Mouse (Mus musculus): Measurements from ENCODE around the gene Coa7.

Gene Coa7

DNA sequence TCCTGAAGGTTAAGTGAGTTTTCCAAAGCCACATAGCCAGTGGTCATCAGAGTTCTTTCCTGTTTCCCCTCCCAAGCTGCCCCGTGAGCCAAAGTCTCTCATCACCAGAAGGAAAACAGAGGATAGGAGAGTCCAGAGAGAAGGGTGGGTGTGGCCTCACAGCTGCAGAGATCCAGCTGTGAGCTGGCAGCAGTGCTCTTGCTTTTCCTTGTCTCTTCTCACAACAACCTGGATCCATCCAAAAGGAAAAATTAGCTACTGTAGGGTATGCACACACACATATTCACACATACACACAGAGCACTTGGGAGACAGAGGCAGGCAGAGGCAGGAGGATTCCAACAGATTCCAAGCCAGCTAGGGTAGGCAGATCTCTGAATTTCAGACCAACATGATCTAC lies 58.1 kb downstream of the Coa7 start:
- DNase-seq (ENCODE audit: low spot score in 2 of 2), result no peak

DNA sequence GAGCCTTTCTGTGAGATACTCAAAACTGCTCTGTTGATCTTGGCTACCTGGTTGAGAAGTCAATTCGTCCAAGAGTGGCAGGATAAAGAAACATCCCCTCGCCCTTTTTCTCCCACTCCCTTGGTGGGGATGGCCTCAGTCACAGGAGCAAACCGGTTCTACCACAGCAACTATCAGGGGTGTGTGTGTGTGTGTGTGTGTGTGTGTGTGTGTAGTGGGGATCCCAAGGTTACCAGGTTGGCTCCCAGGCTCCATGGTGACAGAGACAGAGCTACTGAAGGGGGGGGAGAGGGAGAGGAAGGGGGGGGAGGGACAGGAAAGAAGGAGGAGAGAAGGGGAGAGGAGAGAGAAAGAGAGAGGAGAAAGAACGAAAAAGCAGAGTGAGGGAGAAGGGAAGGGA lies 59.2 kb downstream of the Coa7 start:
- DNase-seq (ENCODE audit: low spot score in 2 of 2), result no peak

DNA sequence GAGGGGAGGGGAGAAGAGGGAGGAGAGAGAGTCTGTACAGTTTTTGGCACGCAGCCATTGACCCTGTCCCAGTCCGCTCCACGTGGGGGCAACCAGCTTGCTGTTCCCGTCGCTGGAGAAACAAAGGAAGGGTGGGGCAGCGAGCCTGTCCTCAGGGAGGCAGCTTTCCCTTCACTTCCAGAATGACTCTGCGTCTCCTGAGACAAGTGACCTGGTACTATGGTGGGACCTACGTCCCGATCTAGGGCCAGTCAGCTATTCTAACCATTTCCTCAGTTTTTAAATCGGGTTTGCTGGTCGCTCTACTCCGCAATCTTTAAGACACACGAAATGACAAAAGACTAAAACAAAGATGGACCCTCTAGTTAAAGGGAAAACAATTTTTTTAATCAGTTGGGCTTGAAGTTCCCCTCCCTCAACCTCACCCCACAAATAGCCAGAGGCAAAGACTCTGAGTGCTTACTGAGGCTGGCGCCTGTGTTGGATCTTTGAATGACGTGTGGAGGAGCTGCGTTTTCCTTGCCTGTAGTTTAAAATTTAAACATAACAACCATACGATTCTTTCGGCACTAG lies 59.8 kb downstream of the Coa7 start:
- peak; percentile 6 to 35 for DNase-seq (ENCODE audit: low spot score in 2 of 2)

DNA sequence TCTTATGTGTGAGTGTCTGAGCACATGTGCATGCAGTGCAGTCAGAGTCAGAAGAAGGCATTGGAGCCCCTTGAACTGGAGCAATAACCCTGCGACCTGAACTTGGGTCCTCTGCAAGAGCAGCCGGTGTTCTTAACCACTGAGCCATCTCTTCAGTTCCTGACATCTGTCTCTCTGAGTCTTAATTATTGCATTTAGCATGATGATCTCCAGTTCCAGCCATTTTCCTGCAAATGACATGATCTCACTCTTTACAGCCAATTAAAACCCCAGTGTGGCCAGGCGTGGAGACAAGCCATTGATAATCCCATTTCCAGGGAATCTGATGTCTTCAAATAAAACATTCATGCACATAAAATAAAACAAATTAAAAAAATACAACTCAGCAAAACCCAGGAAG lies 60.8 kb downstream of the Coa7 start:
- DNase-seq (ENCODE audit: low spot score in 2 of 2), result no peak

DNA sequence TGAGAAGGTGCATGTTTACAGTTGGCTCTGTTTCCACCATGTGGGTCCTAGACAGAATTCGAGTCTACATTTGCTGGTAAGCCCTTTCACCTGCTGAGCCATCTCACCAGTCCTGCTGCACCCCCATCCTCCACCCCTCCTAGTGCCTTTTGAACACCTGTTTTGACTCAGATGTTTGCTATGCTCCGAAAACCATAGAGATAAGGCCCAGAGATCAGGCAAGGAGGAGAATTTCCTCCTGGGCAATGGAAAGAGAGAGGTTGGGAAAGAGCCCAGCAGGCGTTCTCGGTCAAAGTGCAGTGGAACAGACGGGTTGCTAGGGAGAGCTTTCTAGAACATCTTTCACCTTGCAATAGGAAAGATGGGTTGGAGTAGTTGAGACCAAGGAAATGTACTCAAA lies 63.2 kb downstream of the Coa7 start:
- no peak for DNase-seq (ENCODE audit: low spot score in 2 of 2)
